Mouse (Mus musculus): ENCODE measurements at regions not wholly inside any gene's neighbourhood (a gene's known extent, or its start where the extent isn't known, plus 50 kb on each side); places are given as distances from the start of the nearest gene placed in this dataset.

DNA sequence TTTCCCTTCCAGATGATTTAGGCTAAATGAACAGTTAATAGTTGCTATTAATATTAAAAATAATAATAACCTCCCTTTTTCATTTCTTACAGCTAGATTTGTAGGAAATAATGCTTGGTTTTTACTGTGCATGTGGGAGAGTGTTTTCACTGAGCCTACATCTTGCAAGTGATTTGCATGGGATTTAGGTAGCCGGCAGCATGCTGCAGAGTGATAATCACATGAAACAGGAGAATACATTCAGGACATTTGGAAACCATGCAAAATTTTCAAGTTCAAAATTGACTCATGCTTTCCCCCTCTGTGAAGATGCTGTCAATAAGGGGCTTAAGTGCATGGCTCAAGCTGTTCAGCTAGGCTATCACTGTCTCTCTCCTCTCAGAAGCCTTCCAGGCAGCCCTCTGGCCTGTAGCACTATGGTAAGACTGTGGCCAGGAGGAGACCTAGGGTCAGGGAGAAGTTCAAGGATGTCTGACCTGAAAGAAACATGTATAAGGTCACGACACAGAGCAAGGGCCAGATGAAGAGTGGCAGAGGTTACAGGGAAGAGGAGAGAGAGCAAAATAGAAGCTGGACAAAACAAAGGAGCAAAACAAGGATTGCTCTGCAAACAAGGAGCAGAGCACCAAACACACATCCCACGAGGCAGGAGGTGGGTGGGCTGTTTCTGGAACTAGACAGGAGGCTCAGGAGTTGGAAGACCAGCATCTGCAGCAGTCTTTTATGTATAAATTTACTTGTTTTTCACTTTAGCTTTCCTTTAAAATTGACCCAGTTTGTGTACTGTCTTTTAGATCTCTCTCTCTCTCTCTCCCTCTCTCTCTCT, 177.5 kb downstream of the Tmem161b start:
- no peak for DNase-seq (ENCODE audit: low spot score in 2 of 2)

DNA sequence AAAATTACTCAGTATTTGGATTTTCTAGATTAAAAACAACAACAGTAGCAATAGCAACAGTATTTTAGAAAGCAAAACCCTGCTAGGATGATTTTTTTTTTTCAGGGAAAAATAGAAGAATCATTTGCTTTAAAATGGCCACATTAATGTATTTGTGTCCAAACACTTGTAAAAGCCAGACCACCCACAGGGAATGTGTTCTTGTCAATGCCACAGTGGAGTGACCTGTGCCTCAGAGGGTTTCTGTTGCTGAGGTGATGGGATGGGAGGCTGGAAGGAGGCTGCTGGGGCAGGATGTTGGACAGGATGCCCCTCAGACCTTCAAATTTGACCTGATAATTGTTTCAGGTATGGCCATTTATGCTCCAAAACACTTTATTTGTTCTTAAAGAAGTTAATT, 178.9 kb downstream of the Tmem161b start:
- DNase-seq (ENCODE audit: low spot score in 2 of 2) = no peak

DNA sequence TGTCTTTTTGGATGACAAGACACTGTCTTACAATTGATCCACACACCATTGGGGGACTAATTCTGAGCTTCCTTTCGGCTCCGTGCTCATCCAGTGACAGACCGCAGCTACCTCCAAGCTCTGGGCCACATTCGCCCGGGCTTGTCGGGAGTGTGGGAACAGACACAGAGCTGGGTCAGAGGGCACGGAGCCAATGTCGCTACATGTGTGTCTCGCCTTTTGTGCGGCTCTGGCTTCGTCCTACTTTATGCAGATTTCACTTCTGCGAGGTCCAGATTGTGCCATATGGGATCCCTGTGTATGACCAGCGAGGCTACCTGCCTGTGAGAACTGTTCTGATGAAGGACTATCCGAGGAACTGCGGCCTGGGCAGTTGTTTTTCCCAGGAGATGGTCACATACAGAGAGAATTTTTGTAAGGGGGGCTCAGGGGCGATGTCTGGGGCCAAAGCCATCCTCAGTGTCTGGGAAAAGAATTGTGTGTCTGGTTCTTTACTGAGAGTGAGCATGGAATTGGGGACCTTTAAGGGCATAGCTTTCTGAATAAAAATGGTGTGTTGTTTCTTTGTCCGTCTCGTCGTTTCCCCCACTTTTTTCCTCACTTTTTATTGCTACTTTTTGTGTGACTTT, 182.6 kb downstream of the Tmem161b start:
- DNase-seq (ENCODE audit: low spot score in 2 of 2) = peak; percentile 42 to 85

DNA sequence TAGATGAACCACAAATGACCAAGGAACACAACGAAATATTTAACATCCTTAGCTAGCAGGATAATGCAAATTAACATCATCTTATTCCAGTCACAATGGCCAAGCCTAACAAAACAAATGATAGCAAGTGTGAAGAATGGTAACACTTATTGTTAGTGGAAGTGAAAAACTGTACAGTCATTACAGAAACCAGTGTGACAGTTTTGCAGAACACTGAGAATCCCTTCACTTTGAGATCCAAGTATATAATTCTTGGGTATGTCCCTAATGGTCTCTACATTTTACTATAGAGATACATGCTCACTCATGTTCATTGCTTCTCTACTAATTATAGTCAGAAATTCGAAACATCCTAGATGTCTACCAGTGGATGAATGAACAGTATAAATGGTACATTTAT, 212.3 kb downstream of the Tmem161b start:
- DNase-seq (ENCODE audit: low spot score in 2 of 2) = no peak

DNA sequence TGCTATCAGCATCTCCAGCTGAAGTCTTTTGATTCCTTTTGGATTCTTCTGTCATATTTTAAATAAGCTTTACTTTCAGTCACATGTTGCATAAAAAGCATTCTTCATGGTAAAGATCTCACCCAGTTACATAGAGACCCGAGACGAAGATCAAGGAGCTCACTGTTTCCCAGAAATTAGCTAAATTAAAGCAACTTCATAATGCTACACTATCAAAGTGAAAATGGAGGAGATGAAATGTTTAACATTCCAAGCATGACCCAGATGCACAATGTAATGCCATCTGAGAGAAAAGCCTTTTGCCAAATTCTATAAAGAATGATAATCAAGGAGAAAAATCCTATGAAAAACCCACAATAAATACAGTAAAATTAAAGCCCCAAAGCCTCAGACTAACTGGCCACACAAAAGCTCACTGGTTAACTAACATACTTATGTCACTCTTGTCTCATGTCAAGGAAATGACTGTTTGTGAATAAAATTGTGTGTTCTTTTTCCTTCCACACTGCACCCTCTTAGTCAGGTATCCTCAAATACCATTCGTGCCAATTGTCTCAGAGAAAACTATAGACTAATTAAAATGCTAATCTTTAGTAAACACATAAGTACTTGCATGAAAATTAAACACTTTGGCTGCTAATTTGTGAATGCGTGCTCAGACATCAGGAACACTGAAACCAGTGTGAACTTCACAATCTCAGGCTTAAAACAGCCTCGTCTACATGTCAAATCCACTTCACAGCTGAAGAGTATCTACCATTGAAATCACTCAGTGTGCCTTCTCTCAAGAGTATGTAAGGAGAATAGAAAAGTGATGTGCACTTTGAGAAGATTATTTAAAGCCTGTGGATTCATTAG, 215.7 kb downstream of the Tmem161b start:
- DNase-seq (ENCODE audit: low spot score in 2 of 2) = no peak

DNA sequence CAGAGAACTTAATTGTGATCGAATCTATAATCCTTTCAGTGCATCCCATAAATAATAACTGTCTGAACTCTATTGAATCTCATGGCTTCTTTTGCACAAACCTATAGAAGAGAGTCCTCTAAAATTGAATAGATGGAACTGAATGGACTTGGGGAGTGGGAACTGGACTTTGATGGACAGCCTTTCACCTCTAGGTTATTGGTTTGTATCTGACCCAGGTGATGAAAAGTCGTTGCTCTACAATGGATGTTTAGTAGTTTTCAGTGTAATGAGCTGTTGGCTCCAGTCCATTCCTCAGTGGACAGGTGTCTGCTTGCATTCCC, 216.3 kb downstream of the Tmem161b start:
- DNase-seq (ENCODE audit: low spot score in 2 of 2) = no peak

DNA sequence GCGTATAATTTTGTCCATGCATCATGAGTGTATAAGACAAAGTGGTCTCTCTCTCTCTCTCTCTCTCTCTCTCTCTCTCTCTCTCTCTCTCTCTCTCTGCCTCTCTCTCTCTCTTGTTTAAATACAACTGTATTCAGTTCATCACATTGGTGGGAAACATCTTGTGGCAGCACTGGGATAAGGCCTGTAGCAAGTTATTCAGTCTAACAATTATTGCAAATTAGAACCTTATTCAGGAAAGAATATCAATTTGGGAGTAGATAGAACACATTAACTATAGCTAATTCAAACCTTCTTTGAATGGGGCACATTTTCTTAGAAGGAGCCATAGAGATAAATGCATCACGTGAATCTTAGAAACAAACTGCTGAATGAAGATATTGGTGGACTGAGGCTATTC, 226.4 kb downstream of the Tmem161b start:
- DNase-seq (ENCODE audit: low spot score in 2 of 2) = no peak

DNA sequence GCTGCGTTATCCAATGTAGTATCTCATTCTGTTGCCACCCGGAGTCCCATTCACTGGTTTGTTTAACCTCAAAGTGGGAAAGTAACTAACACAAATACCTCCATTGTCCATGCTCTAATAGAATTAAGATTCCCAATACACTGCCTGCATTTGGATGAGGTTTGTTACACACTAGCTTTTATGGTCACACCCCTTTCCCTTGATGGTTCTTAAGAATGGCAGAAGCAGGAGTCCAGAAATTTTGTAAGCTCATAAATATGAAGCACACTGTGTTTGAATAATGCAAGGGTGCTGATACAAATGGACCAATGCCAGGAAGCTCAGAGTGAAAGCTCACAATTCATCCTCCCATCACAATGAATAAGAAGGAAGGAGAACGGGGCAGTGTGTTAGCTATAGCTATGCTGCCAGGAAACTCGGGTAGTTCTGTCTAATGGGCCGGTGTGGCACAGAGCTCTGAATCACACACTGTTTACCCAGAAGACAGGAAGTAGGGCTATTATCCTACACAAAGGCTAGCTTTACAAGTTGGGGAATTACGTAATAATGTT, 227.0 kb downstream of the Tmem161b start:
- peak in 1 of 2 experiments; percentile 6 for DNase-seq (ENCODE audit: low spot score in 2 of 2)

All from cerebellum, postnatal 4 days (tissue).